Mouse (Mus musculus): ENCODE results near the gene Slc25a35. TPM values are rescaled to one million over a fixed set of nuclear protein-coding genes. Genes with fewer than 3 reads are reported as not detected.
"Not testable (repeated sequence)": the region's sequence is repeated elsewhere in the genome, so short reads cannot be mapped to it uniquely, and the experiment has no call there.

The Slc25a35 gene
- total RNA-seq, 2 experiments from 2014 or later = 4.3 to 5.7 TPM

- intact Hi-C loops (cut with DNase I; ENCODE audit: low total_unique reads) = no loop called here
- DNase-seq = no peak
These were observed 10.6 kb upstream of the Slc25a35 start, which contains the start of gene Arhgef15 for GRCm38 (mm10) chr11:68957308-68957707. Gene Arhgef15 (minus strand): TSS chr11:68957480.

DNA sequence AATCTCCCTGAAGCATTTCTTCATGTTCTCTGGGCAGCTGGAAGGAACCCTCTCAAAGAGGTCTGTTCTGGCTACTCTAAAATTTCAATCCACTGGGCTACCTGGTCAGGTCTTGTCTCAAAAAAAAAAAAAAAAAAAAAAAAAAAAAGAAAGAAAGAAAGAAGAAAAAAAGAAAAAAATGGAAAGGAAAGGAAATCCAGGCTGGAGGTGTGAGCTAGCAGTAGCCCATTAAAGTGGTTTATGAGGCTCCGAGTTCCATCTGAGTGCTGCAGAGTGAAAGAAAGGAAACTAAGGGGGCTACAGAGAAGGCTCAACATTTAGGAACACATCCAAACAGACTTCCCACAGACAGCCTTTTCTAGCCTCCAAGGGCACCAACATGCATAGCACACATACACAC lies 10.0 kb upstream of the Slc25a35 start:
- DNase-seq = no peak
- intact Hi-C loops (cut with DNase I; ENCODE audit: low total_unique reads) = no loop called here

DNA sequence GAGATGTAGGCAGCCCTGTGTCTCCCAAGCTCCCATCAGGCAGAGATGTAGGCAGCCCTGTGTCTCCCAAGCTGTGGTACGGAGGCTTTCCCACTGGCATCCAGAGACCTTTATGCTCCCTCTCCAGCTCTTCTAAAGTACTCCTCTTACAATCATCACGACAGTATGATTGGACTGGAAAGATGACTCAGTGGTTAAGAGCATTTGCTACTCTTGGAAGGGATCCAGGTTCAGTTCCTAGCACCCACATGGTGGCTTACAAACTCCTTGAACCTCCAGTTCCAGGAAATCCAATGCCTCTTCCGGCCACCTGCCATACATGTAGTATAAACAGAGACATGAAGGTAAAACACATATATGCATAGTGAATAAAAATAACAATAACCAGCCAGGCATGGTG lies 6.3 kb upstream of the Slc25a35 start:
- DNase-seq = no peak
- intact Hi-C loops (cut with DNase I; ENCODE audit: low total_unique reads) = no loop called here

- intact Hi-C loops (cut with DNase I; ENCODE audit: low total_unique reads) = not testable (repeated sequence)
These were observed 5.8 kb upstream of the Slc25a35 start for GRCm38 (mm10) chr11:68962159-68962558.

GRCm38 (mm10) chr11:68963405-68963804 lies 4.5 kb upstream of the Slc25a35 start:
- DNase-seq = no peak
- intact Hi-C loops (cut with DNase I; ENCODE audit: low total_unique reads) = no loop called here

More at GRCm38 (mm10) chr11:68962159-68962558, 5.8 kb upstream of the Slc25a35 start:
- not testable (repeated sequence) for DNase-seq

GRCm38 (mm10) chr11:68965050-68965449 lies 2.9 kb upstream of the Slc25a35 start:
- intact Hi-C loops (cut with DNase I; ENCODE audit: low total_unique reads) = no loop called here
- DNase-seq = no peak

- peak; percentile 44 for DNase-seq
- intact Hi-C loops (cut with DNase I; ENCODE audit: low total_unique reads) = no loop called here
These were observed 2.1 kb upstream of the Slc25a35 start for GRCm38 (mm10) chr11:68965845-68966244.

DNA sequence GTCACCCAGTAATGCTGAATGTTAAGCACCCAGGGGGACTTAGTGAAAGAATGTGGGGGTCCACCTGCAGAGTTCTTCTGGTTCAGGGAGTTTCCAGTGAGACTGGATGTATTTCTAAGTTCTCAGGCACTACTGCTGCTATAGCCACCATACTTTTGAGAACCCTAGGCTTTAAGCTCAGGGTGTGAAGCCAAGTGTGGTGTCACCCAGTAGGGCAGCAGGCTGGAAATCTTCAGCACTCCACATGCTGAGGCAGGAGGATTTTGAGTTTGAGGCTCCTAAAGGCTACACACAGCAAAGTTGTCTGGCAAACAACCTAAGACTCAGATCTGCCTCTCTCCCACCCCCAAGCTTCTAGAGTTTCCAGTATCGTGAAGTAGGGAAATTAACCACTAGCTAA lies 1.4 kb upstream of the Slc25a35 start:
- intact Hi-C loops (cut with DNase I; ENCODE audit: low total_unique reads) = no loop called here
- DNase-seq = no peak

- intact Hi-C loops (cut with DNase I; ENCODE audit: low total_unique reads) = loop anchor here (2.0 kb wide), 1 partner anchor 68 kb away; no protein-coding TSS in a partner anchor
- DNase-seq = no peak
These were observed 821 bp downstream of the Slc25a35 start for GRCm38 (mm10) chr11:68968752-68969151.

- peak; percentile 28 for DNase-seq
- intact Hi-C loops (cut with DNase I; ENCODE audit: low total_unique reads) = no loop called here
These were observed 2.3 kb downstream of the Slc25a35 start for GRCm38 (mm10) chr11:68970232-68970631.

GRCm38 (mm10) chr11:68973250-68974058 lies 5.5 kb downstream of the Slc25a35 start:
- intact Hi-C loops (cut with DNase I; ENCODE audit: low total_unique reads) = not testable (repeated sequence)
- peak; percentile 86 for DNase-seq

DNA sequence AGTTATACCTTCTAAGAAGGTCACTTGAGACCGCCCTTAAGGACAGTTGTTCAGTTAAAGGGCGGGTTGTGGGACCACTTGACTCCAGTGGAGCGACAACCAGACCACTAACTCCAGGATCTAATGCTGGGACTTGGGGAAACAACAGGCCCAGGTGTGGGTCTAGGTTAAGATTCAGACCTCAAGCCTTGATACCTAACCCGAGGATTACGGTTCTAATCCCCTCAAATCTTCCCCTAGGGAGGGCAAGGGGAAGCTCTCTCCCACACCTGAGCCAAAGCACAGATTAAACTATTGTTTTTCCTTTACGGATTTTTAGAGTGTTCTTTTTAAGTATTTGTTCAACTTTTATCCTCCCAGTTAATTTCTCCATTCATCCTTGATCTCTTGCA lies 6.1 kb downstream of the Slc25a35 start:
- intact Hi-C loops (cut with DNase I; ENCODE audit: low total_unique reads) = no loop called here
- no peak for DNase-seq

DNA sequence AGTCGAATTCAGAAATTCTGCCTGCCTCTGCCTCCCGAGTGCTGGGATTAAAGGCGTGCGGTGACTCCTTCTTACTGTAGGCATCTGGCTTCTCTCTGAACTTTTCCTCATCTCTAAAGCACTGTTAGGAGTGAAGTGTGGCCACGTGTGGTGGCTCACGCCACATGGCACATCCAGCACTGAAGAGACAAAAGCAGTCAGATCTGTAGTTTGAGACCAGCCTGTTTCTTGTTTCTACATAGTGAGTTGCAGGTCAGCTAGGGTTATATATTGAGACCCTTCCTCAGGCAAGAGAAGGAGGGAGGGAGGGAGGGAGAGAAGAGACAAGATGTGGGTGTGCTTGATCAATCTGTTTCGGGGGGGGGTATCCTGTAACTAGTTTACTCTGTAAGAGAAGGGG lies 7.2 kb downstream of the Slc25a35 start, which contains the start of gene Rangrf:
Rangrf (minus strand) TSS at position 101 of the 400 bp plus-strand sequence.
- intact Hi-C loops (cut with DNase I; ENCODE audit: low total_unique reads) = no loop called here
- no peak for DNase-seq

DNA sequence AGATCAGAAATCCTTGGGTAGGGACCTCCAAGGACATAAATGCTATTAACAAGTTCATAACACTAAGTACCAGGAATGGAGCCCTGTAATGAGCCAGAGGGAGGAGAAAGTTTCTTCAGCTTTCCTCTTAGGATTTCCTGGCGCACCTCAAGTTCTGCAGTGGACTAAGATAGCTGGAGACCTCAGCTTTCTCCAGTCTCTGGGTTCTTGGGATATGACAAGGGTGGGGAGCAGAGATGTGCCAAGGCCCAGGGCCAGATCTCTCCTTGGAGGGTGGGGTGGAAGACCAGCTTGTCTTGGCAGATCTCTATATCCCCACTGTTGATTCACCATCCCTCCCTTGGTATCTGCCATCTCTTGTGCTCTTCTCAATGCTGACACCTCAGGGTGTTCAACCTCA lies 7.7 kb downstream of the Slc25a35 start:
- intact Hi-C loops (cut with DNase I; ENCODE audit: low total_unique reads) = no loop called here
- no peak for DNase-seq

GRCm38 (mm10) chr11:68979320-68979733 lies 11.4 kb downstream of the Slc25a35 start:
- no peak for DNase-seq
- intact Hi-C loops (cut with DNase I; ENCODE audit: low total_unique reads) = no loop called here

DNA sequence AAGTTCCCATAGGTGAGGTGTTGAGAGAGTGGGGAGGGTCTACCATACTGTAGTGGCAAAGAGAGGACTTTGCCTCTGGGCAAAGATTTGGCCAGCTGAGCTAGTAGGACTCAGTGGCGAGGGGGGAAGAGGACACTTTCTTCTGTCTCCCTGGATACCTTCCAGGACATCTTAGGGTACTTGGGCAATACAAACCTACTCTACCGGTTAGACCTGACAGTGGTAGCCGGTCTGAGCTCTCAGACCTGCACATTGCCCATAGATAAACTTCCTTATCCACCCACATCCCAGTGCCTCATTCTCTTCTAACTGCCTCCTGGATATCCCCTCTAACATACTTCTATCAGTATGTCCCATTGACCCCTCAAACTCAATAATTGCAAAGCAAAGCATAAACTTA lies 13.0 kb downstream of the Slc25a35 start:
- intact Hi-C loops (cut with DNase I; ENCODE audit: low total_unique reads) = loop anchor here (5.0 kb wide), 1 partner anchor 74 kb away; no protein-coding TSS in a partner anchor

GRCm38 (mm10) chr11:68982639-68983369 lies 14.9 kb downstream of the Slc25a35 start:
- peak; percentile 74 for DNase-seq
- intact Hi-C loops (cut with DNase I; ENCODE audit: low total_unique reads) = loop anchor here (5.0 kb wide), 1 partner anchor 76 kb away; no protein-coding TSS in a partner anchor

More for the DNA sequence above, 13.0 kb downstream of the Slc25a35 start:
- no peak for DNase-seq

GRCm38 (mm10) chr11:68987365-68987882 lies 19.5 kb downstream of the Slc25a35 start:
- no peak for DNase-seq
- intact Hi-C loops (cut with DNase I; ENCODE audit: low total_unique reads) = no loop called here

DNA sequence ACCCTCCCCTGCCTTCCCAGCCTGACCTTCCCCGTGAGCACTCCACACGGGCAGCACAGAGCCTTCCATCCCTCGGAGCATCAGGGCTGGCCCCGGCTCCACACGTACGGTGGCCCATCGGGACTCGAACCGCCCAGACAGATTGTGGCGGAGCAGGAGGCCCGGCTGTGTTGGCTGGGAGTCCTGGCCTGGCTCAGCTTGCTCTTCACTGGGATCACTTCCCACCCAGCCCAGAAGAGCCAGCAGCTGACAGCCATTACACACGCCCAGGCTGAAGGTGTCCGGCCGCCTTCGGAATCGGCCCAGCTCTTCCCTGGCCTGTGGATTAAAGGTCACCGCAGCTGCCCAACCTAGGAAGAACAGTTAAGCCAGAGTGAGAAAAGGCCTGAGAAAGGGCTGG lies 20.4 kb downstream of the Slc25a35 start:
- intact Hi-C loops (cut with DNase I; ENCODE audit: low total_unique reads) = no loop called here
- peak; percentile 62 for DNase-seq

DNA sequence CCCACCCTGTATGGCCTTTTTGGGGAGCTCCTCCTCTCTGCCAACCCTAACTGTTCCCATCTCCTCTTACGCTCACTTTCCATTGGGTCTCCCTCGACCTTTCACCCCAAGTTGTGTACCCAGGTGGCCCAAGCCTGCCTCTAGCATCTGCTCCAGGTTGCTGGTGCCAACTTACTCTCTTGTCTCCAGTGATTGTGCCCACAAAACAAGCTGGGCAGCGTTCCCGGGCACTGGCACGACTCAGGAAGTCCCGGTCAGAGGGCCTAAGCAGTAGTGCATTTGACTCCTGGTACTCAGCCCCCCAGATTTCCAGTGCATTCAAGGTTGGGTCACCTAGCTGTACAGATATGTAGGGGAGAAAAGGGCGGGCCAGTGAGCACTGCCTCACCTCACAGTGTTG lies 25.2 kb downstream of the Slc25a35 start:
- intact Hi-C loops (cut with DNase I; ENCODE audit: low total_unique reads) = no loop called here
- no peak for DNase-seq

All from gastrocnemius, postnatal 14 days (tissue).